Mouse (Mus musculus) hindbrain, embryonic 16.5 days (tissue): ENCODE data around the gene Mmp17. TPM values are rescaled to one million over a fixed set of nuclear protein-coding genes. Genes with fewer than 3 reads are reported as not detected.

Experiments used
- ATAC-seq: fragments of 200-750 bp; cut with Nextera tagmentation; 2 replicates; pipeline ENCODE4 v1.8.0; 2017; ENCODE audit warnings: moderate TSS enrichment, moderate library complexity
- H3K27ac ChIP-seq: fragments of 300-500 bp; sonication (generic); 2 replicates; pipeline ENCODE4 v1.5.1; 2014; ENCODE audit warnings: low read depth, mild to moderate bottlenecking, control low read depth, low read length, moderate library complexity
- H3K27me3 ChIP-seq: fragments of 300-500 bp; sonication (generic); replicated peaks from 2 replicates; pipeline ENCODE4 v1.6.1; 2014; ENCODE audit warnings: low read length; ENCODE audit not compliant: control insufficient read depth, insufficient read depth
- H3K36me3 ChIP-seq: fragments of 300-500 bp; sonication (generic); 2 replicates; pipeline ENCODE4 v1.6.1; 2014; ENCODE audit warnings: mild to moderate bottlenecking, low read length, moderate library complexity, mixed read lengths; ENCODE audit not compliant: control insufficient read depth, insufficient read depth
- H3K4me1 ChIP-seq: fragments of 300-500 bp; sonication (generic); 2 replicates; pipeline ENCODE4 v1.6.1; 2014; ENCODE audit warnings: low read depth, low read length; ENCODE audit not compliant: control insufficient read depth, insufficient read depth
- H3K4me2 ChIP-seq: fragments of 300-500 bp; sonication (generic); 2 replicates; pipeline ENCODE4 v1.6.1; 2014; ENCODE audit warnings: mild to moderate bottlenecking, low read length, control low read depth, moderate library complexity
- H3K4me3 ChIP-seq: fragments of 300-500 bp; sonication (generic); 2 replicates; pipeline ENCODE4 v1.5.1; 2014; ENCODE audit warnings: mild to moderate bottlenecking, low read length, control low read depth, moderate library complexity
- H3K9ac ChIP-seq: fragments of 300-500 bp; sonication (generic); 2 replicates; pipeline ENCODE4 v1.6.1; 2014; ENCODE audit warnings: low read depth, mild to moderate bottlenecking, control low read depth, low read length, moderate library complexity
- H3K9me3 ChIP-seq: fragments of 300-500 bp; sonication (generic); 2 replicates; pipeline ENCODE4 v1.6.1; 2014; ENCODE audit warnings: mild to moderate bottlenecking, low read length, moderate library complexity; ENCODE audit not compliant: control insufficient read depth
- WGBS: fragments of 180-500 bp; shearing (Covaris S2); extraction: QIAGEN DNeasy Blood & Tissue Kit; methylation state at CpG from one replicate; pipeline ENCODE4 v1.1.7; 2014; 5-methylcytosine and 5-hydroxymethylcytosine counted together
- polyA plus RNA-seq: library from polyadenylated mRNA; unstranded; fragments of >200 nt; fragmentation: Nextera tagmentation; extraction: Ambion mirVana; gene quantifications from 2 replicates; pipeline ENCODE4 v1.2.1, GENCODE M21; 2015

Gene Mmp17
- polyA plus RNA-seq = 10.8 and 11.0 TPM in 2 replicates

- H3K27me3 ChIP-seq = peaks cover 2% of the 10 kb centered on the region; the same call in 1 of the 2 replicates
- no peaks in the 10 kb centered on the region for H3K9me3 ChIP-seq
- peak within 1 kb of the TSS; percentile 87 for H3K9ac ChIP-seq
- H3K4me2 ChIP-seq = peak within 1 kb of the TSS; percentile 99
- H3K36me3 ChIP-seq = no peaks in the 10 kb centered on the region
- peak; percentile 91 for ATAC-seq
- H3K4me1 ChIP-seq = peaks cover 28% of the 10 kb centered on the region
- H3K27ac ChIP-seq = peak within 1 kb of the TSS; percentile 54
- H3K4me3 ChIP-seq = peak within 1 kb of the TSS; percentile 85
- WGBS = under 1% methylated on average over 62 of the region's 80 CpGs
These were observed at the start of gene Mmp17 for GRCm38 (mm10) chr5:129583761-129584582. Gene Mmp17, plus strand, starts transcription at chr5:129584169.

GRCm38 (mm10) chr5:129534500-129534899, 49.5 kb upstream of the Mmp17 start:
- Histone ChIP-seq H3K4me3 (no peak overlapping the region), H3K27ac (no peak overlapping the region), H3K9me3 (no peaks in the 10 kb centered on the region), H3K27me3 (no peaks in the 10 kb centered on the region), H3K36me3 (0 out of 2 replicates have a peak, but pooled peaks cover under 1% of the 10 kb centered on the region), H3K4me1 (no peaks in the 10 kb centered on the region), H3K4me2 (no peak overlapping the region), H3K9ac (no peak overlapping the region)
- 74% methylated on average over 2 of the region's 2 CpGs for WGBS
- ATAC-seq = no peak

GRCm38 (mm10) chr5:129535021-129535420, 48.9 kb upstream of the Mmp17 start:
- no peak overlapping the region for H3K9ac ChIP-seq
- no peak overlapping the region for H3K4me2 ChIP-seq
- no peak overlapping the region for H3K27ac ChIP-seq
- no peak for ATAC-seq
- peaks cover 3% of the 10 kb centered on the region for H3K36me3 ChIP-seq
- no peak overlapping the region for H3K4me3 ChIP-seq
- H3K27me3 ChIP-seq = no peaks in the 10 kb centered on the region
- no peaks in the 10 kb centered on the region for H3K4me1 ChIP-seq
- WGBS = 93% methylated on average over 2 of the region's 2 CpGs
- H3K9me3 ChIP-seq = no peaks in the 10 kb centered on the region

- no peaks in the 10 kb centered on the region for H3K27me3 ChIP-seq
- ATAC-seq = no peak
- 100% methylated on average over 3 of the region's 3 CpGs for WGBS
These were observed 48.5 kb upstream of the Mmp17 start for GRCm38 (mm10) chr5:129535431-129535830.

GRCm38 (mm10) chr5:129538826-129539225, 45.1 kb upstream of the Mmp17 start:
- no peak overlapping the region for H3K4me3 ChIP-seq
- no peaks in the 10 kb centered on the region for H3K4me1 ChIP-seq
- no peak overlapping the region for H3K9ac ChIP-seq
- WGBS = 94% methylated on average over 4 of the region's 4 CpGs
- H3K36me3 ChIP-seq = peaks cover 28% of the 10 kb centered on the region
- no peaks in the 10 kb centered on the region for H3K9me3 ChIP-seq
- no peak overlapping the region for H3K27ac ChIP-seq
- no peak overlapping the region for H3K4me2 ChIP-seq
- ATAC-seq = no peak
- no peaks in the 10 kb centered on the region for H3K27me3 ChIP-seq

More at GRCm38 (mm10) chr5:129535431-129535830, 48.5 kb upstream of the Mmp17 start:
- Histone ChIP-seq H3K36me3 (peaks cover 5% of the 10 kb centered on the region), H3K27ac (no peak overlapping the region), H3K4me1 (no peaks in the 10 kb centered on the region), H3K4me2 (no peak overlapping the region), H3K9me3 (no peaks in the 10 kb centered on the region), H3K9ac (no peak overlapping the region), H3K4me3 (no peak overlapping the region)

- ATAC-seq = no peak
- WGBS = 90% methylated on average over 3 of the region's 3 CpGs
- H3K27ac ChIP-seq = no peak overlapping the region
- peaks cover 45% of the 10 kb centered on the region for H3K36me3 ChIP-seq
- H3K4me2 ChIP-seq = no peak overlapping the region
- H3K4me3 ChIP-seq = no peak overlapping the region
- no peaks in the 10 kb centered on the region for H3K9me3 ChIP-seq
- H3K9ac ChIP-seq = no peak overlapping the region
- no peaks in the 10 kb centered on the region for H3K27me3 ChIP-seq
- no peaks in the 10 kb centered on the region for H3K4me1 ChIP-seq
These were observed 41.7 kb upstream of the Mmp17 start for GRCm38 (mm10) chr5:129542236-129542635.

GRCm38 (mm10) chr5:129545787-129546186, 38.2 kb upstream of the Mmp17 start:
- no peak for ATAC-seq
- Histone ChIP-seq H3K9me3 (no peaks in the 10 kb centered on the region), H3K4me2 (no peak overlapping the region), H3K9ac (no peak overlapping the region), H3K36me3 (peaks cover 49% of the 10 kb centered on the region), H3K27me3 (no peaks in the 10 kb centered on the region), H3K4me1 (no peaks in the 10 kb centered on the region), H3K27ac (no peak overlapping the region), H3K4me3 (no peak overlapping the region)
- WGBS = 82% methylated on average over 9 of the region's 9 CpGs

- no peak for ATAC-seq
These were observed 34.3 kb upstream of the Mmp17 start for GRCm38 (mm10) chr5:129549716-129550115.

GRCm38 (mm10) chr5:129550790-129551189, 33.2 kb upstream of the Mmp17 start:
- no peak overlapping the region for H3K4me3 ChIP-seq
- H3K9ac ChIP-seq = no peak overlapping the region
- H3K27ac ChIP-seq = no peak overlapping the region
- H3K4me2 ChIP-seq = no peak overlapping the region
- H3K9me3 ChIP-seq = no peaks in the 10 kb centered on the region
- H3K27me3 ChIP-seq = no peaks in the 10 kb centered on the region
- 98% methylated on average over 6 of the region's 6 CpGs for WGBS
- no peak for ATAC-seq
- no peaks in the 10 kb centered on the region for H3K4me1 ChIP-seq
- peaks cover 57% of the 10 kb centered on the region for H3K36me3 ChIP-seq

More at GRCm38 (mm10) chr5:129549716-129550115, 34.3 kb upstream of the Mmp17 start:
- Histone ChIP-seq H3K9me3 (no peaks in the 10 kb centered on the region), H3K4me1 (no peaks in the 10 kb centered on the region), H3K36me3 (peaks cover 49% of the 10 kb centered on the region), H3K27ac (no peak overlapping the region), H3K27me3 (no peaks in the 10 kb centered on the region), H3K4me3 (no peak overlapping the region), H3K4me2 (no peak overlapping the region), H3K9ac (no peak overlapping the region)
- 95% methylated on average over 12 of the region's 12 CpGs for WGBS
